Mouse (Mus musculus) urinary bladder, postnatal 10 days (tissue): ENCODE data around the gene Crb3.

Experiments used
- DNase-seq: peaks from one replicate; pipeline ENCODE4 v3.0.0; 2022; ENCODE audit warnings: low spot score

The Crb3 gene

DNA sequence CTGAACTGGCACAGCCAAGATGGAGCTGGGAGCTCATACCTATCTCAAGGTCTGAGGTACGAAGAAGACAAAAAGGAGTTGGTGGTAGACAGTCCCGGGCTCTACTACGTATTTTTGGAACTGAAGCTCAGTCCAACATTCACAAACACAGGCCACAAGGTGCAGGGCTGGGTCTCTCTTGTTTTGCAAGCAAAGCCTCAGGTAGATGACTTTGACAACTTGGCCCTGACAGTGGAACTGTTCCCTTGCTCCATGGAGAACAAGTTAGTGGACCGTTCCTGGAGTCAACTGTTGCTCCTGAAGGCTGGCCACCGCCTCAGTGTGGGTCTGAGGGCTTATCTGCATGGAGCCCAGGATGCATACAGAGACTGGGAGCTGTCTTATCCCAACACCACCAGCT lies 48.2 kb downstream of the Crb3 start:
- DNase-seq: no peak

DNA sequence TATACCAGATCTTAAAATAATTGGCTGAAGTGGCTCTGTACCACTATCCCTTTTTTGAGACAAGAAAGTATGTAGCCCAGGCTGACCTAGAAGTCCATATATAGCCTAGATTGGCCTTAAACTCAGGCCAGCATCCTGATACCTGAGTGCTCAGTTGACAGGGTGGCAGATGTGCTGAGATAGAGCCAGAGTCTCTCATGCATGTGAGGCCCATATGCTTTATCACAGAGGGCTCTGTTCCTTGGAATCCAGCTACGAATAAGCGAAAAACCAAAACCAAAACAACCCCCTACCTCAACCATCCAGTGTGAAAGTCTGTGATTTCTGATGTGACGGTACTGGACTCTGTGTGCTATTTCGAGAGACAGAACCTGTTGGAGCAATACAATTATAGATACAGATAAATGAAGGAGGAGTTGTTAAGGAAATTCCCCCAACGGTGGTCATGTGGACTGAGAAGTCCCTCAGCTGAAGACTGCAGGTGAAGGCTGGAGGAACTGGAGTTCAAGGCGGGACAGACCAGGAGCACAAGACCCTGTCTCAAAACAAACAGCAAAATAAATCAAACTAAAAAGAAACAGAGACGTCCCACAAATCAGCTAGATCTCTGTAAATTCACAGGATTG lies 49.2 kb downstream of the Crb3 start:
- DNase-seq: no peak

DNA sequence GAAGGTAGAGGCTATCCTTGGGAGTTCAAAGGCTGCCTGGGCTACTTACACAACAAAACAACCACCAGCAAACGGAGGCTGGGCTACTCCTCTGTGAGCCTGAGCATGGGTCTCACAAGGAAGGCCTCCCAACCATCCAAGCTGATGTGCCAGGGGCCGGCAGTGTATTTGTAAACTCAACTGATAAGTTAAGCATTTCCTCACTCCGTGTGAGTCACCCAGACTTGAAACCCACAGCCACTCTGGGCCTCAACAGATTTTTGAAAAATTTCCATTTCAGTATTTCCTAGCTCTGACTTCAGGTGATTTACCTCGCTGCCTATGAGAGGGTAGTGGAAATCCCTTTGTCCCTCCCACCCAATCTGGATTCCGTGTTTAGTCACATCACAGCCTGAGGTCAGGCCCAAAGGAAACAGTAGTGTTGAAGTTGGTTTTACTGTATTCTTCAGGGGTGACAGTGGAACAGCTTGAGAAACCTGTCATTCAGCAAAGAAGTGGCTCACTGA lies 49.8 kb downstream of the Crb3 start:
- no peak for DNase-seq

DNA sequence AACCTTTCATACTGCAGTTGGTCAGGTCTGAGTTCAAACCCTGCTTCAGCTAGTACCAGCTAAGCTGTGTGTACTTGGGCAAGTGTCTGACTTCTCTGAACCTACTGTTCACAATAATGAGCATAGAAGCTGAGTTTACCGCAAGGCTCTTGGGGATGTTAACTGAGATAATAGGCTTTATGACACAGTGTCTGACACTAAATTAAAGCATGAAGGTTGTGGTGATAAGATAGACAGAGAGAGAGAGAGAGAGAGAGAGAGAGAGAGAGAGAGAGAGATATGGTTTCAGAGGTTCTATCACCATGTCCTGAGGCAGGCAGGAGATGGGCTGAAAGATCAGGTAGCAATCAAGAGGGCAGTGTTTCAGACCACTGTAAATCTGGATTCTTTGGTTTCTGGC lies 51.1 kb downstream of the Crb3 start:
- DNase-seq: no peak

DNA sequence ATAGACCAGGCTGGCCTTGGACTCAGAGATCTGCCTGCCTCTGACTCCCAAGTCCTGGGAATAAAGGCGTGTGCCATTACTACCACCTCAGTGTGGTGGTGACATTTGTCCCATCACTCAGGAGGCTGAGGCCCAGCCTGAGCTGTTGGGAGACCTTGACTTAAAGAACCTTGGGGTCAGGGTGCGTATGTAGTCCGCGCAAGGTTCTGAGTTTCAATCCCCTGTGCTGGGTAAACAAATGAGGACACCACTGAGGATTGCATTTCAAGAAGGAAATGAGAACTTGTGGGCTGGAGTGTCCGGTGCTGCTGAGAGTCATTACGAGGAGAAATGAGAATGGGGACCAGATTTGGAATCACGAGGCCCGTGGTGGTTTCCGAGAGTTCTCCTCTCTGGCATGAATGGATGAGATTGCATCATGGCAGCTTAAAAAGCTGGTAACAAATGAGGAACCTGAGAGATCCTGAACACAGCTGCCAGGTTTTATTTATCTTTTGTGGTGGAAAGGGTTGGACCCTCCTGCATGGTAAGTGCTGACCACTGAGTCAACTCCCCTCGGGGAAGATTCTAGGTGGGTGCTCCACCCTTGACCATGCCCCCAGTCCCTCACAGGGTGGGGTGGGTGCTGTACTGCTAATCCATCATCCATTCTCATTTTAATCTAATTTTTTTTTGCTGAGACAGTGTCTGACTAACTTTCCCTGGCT lies 54.0 kb downstream of the Crb3 start:
- no peak for DNase-seq
